Mouse (Mus musculus) intestine, postnatal 0 days (tissue): ENCODE measurements around the gene Tmub2. TPM values are rescaled to one million over a fixed set of nuclear protein-coding genes. Genes with fewer than 3 reads are reported as not detected.

Source experiments
- ATAC-seq: fragments of 200-750 bp; cut with Nextera tagmentation; 2 replicates; pipeline ENCODE4 v1.8.0; 2017; ENCODE audit warnings: mild to moderate bottlenecking, moderate TSS enrichment, moderate library complexity
- H3K27ac ChIP-seq: fragments of 300-500 bp; sonication (generic); 2 replicates; pipeline ENCODE4 v1.5.1; 2014; ENCODE audit warnings: mild to moderate bottlenecking, low read depth, low read length, moderate library complexity
- H3K27me3 ChIP-seq: fragments of 300-500 bp; sonication (generic); replicated peaks from 2 replicates; pipeline ENCODE4 v1.6.1; 2014; ENCODE audit warnings: low read length, mixed read lengths; ENCODE audit not compliant: control insufficient read depth, insufficient read depth
- H3K36me3 ChIP-seq: fragments of 300-500 bp; sonication (generic); 2 replicates; pipeline ENCODE4 v1.6.1; 2014; ENCODE audit warnings: mild to moderate bottlenecking, moderate library complexity; ENCODE audit not compliant: control insufficient read depth, insufficient read depth
- H3K4me1 ChIP-seq: fragments of 300-500 bp; sonication (generic); replicated peaks from 2 replicates; pipeline ENCODE4 v1.6.1; 2014; ENCODE audit warnings: antibody characterized with exemption, low read length, mixed read lengths; ENCODE audit not compliant: control insufficient read depth, insufficient read depth
- H3K4me2 ChIP-seq: fragments of 300-500 bp; sonication (generic); replicated peaks from 2 replicates; pipeline ENCODE4 v1.6.1; 2014; ENCODE audit warnings: low read depth, mild to moderate bottlenecking, moderate library complexity
- H3K4me3 ChIP-seq: fragments of 300-500 bp; sonication (generic); 2 replicates; pipeline ENCODE4 v1.5.1; 2014; ENCODE audit warnings: low read depth, low read length
- H3K9ac ChIP-seq: fragments of 300-500 bp; sonication (generic); 2 replicates; pipeline ENCODE4 v1.6.1; 2014; ENCODE audit warnings: mild to moderate bottlenecking, low read depth, low read length
- H3K9me3 ChIP-seq: fragments of 300-500 bp; sonication (generic); 2 replicates; pipeline ENCODE4 v1.6.1; 2016; ENCODE audit warnings: mixed run types; ENCODE audit not compliant: control insufficient read depth
- CTCF ChIP-seq: sonication (generic); IDR thresholded peaks from 2 replicates; pipeline ENCODE4 v1.5.1; 2016; ENCODE audit warnings: low read depth, mild to moderate bottlenecking, control low read depth, antibody characterized with exemption, moderate library complexity
- WGBS: fragments of 180-500 bp; shearing (Covaris S2); extraction: QIAGEN DNeasy Blood & Tissue Kit; methylation state at CpG from one replicate; pipeline ENCODE4 v1.1.7; 2014; 5-methylcytosine and 5-hydroxymethylcytosine counted together
- polyA plus RNA-seq: library from polyadenylated mRNA; unstranded; fragments of >200 nt; fragmentation: Nextera tagmentation; extraction: Ambion mirVana; gene quantifications from 2 replicates; pipeline ENCODE4 v1.2.1, GENCODE M21; 2015

Tmub2 gene
- polyA plus RNA-seq, 1 experiment from 2014 or later = 43.3 TPM

- Histone ChIP-seq H3K27ac (peak overlapping the region; percentile 73), H3K36me3 (peaks cover 20% of the 10 kb centered on the region), H3K4me1 (peaks cover 5% of the 10 kb centered on the region; the same call in 1 of the 2 replicates), H3K9ac (peak overlapping the region; percentile 81), H3K9me3 (no peaks in the 10 kb centered on the region), H3K4me2 (peak overlapping the region; percentile 85), H3K4me3 (peak overlapping the region; percentile 92), H3K27me3 (no peaks in the 10 kb centered on the region)
- 2% methylated on average over 31 of the region's 31 CpGs for WGBS
- no peak for TF ChIP-seq CTCF
- peak; percentile 58 for ATAC-seq
Observed at GRCm38 (mm10) chr11:102285095-102285834, 534 bp downstream of the Tmub2 start.

GRCm38 (mm10) chr11:102287485-102287884 lies 2.8 kb downstream of the Tmub2 start:
- ATAC-seq = no peak

GRCm38 (mm10) chr11:102288027-102288804 lies 3.5 kb downstream of the Tmub2 start:
- Histone ChIP-seq H3K27me3 (no peaks in the 10 kb centered on the region), H3K9me3 (no peaks in the 10 kb centered on the region), H3K4me1 (peaks cover 5% of the 10 kb centered on the region; the same call in 1 of the 2 replicates), H3K9ac (no peak overlapping the region), H3K4me3 (no peak overlapping the region), H3K4me2 (no peak overlapping the region), H3K36me3 (peaks cover 50% of the 10 kb centered on the region), H3K27ac (no peak overlapping the region)
- WGBS = 81% methylated on average over 8 of the region's 8 CpGs
- peak; percentile 15; the same call in 1 of the 2 replicates for TF ChIP-seq CTCF
- no peak for ATAC-seq

More at GRCm38 (mm10) chr11:102287485-102287884, 2.8 kb downstream of the Tmub2 start:
- peaks cover 42% of the 10 kb centered on the region for H3K36me3 ChIP-seq
- no peak overlapping the region for H3K9ac ChIP-seq
- no peaks in the 10 kb centered on the region for H3K9me3 ChIP-seq
- H3K27me3 ChIP-seq = no peaks in the 10 kb centered on the region
- H3K4me3 ChIP-seq = no peak overlapping the region
- H3K4me1 ChIP-seq = peaks cover 5% of the 10 kb centered on the region; the same call in 1 of the 2 replicates
- 89% methylated on average over 8 of the region's 8 CpGs for WGBS
- H3K27ac ChIP-seq = no peak overlapping the region
- TF ChIP-seq CTCF = no peak
- no peak overlapping the region for H3K4me2 ChIP-seq

GRCm38 (mm10) chr11:102288913-102289312 lies 4.2 kb downstream of the Tmub2 start:
- no peak overlapping the region for H3K4me2 ChIP-seq
- H3K4me3 ChIP-seq = no peak overlapping the region
- ATAC-seq = no peak
- H3K36me3 ChIP-seq = peaks cover 56% of the 10 kb centered on the region
- H3K9me3 ChIP-seq = no peaks in the 10 kb centered on the region
- no peak overlapping the region for H3K27ac ChIP-seq
- 71% methylated on average over 2 of the region's 2 CpGs for WGBS
- H3K9ac ChIP-seq = no peak overlapping the region
- H3K27me3 ChIP-seq = no peaks in the 10 kb centered on the region
- no peak for TF ChIP-seq CTCF
- peaks cover 5% of the 10 kb centered on the region; the same call in 1 of the 2 replicates for H3K4me1 ChIP-seq

- H3K27ac ChIP-seq = no peak overlapping the region
- peaks cover 62% of the 10 kb centered on the region for H3K36me3 ChIP-seq
- H3K4me3 ChIP-seq = no peak overlapping the region
- no peak for ATAC-seq
- TF ChIP-seq CTCF = no peak
- H3K27me3 ChIP-seq = no peaks in the 10 kb centered on the region
- WGBS = 62% methylated on average over 6 of the region's 6 CpGs
- H3K4me1 ChIP-seq = peaks cover 5% of the 10 kb centered on the region; the same call in 1 of the 2 replicates
- H3K4me2 ChIP-seq = no peak overlapping the region
- H3K9me3 ChIP-seq = no peaks in the 10 kb centered on the region
- H3K9ac ChIP-seq = no peak overlapping the region
Observed at GRCm38 (mm10) chr11:102289511-102290100, 4.9 kb downstream of the Tmub2 start.

GRCm38 (mm10) chr11:102290141-102290540 lies 5.4 kb downstream of the Tmub2 start:
- TF ChIP-seq CTCF = no peak
- Histone ChIP-seq H3K27me3 (no peaks in the 10 kb centered on the region), H3K4me2 (no peak overlapping the region), H3K36me3 (peaks cover 62% of the 10 kb centered on the region), H3K4me3 (no peak overlapping the region), H3K9ac (no peak overlapping the region), H3K4me1 (peaks cover 5% of the 10 kb centered on the region; the same call in 1 of the 2 replicates), H3K27ac (no peak overlapping the region), H3K9me3 (no peaks in the 10 kb centered on the region)
- WGBS = 80% methylated on average over 4 of the region's 4 CpGs
- ATAC-seq = no peak
